Mouse (Mus musculus) CH12.LX (cell line): ENCODE results near the gene Stx8.

Experiments
- CTCF ChIP-seq, 2 experiments: IDR thresholded peaks in 1 of 2; conservative IDR thresholded peaks in 1 of 2; 2 replicates each; pipeline ENCODE4 v1.5.1; 2011 to 2012; ENCODE audit warnings: low read depth in 2 of 2, low read length in 2 of 2, improper control_type of control experiment in 1 of 2, inconsistent platforms in 1 of 2, mild to moderate bottlenecking in 1 of 2, moderate library complexity in 1 of 2
- ELF1 ChIP-seq: IDR thresholded peaks from 2 replicates; pipeline ENCODE4 v1.6.1; 2014; ENCODE audit warnings: low read depth, mild to moderate bottlenecking, inconsistent platforms, low read length, improper control_type of control experiment
- GABPA ChIP-seq: IDR thresholded peaks from 2 replicates; pipeline ENCODE4 v1.6.1; 2012; ENCODE audit warnings: low read depth, low read length, improper control_type of control experiment, inconsistent platforms; ENCODE audit not compliant: insufficient replicate concordance
- KAT2A ChIP-seq: IDR thresholded peaks from 2 replicates; pipeline ENCODE4 v1.6.1; 2012; ENCODE audit warnings: low read length, improper control_type of control experiment, inconsistent platforms; ENCODE audit not compliant: insufficient replicate concordance
- MAZ ChIP-seq: IDR thresholded peaks from 2 replicates; pipeline ENCODE4 v1.6.1; 2012; ENCODE audit warnings: low read depth, mild to moderate bottlenecking, inconsistent platforms, low read length, improper control_type of control experiment, moderate library complexity
- MEF2A ChIP-seq: IDR thresholded peaks from 2 replicates; pipeline ENCODE4 v1.6.1; 2014; ENCODE audit warnings: low read depth, mild to moderate bottlenecking, inconsistent platforms, low read length, improper control_type of control experiment, borderline replicate concordance
- POLR2A ChIP-seq: IDR thresholded peaks from 2 replicates; pipeline ENCODE4 v1.6.1; 2011; ENCODE audit warnings: low read depth, mild to moderate bottlenecking, improper control_type of control experiment, low read length
- RCOR1 ChIP-seq: conservative IDR thresholded peaks from 2 replicates; pipeline ENCODE4 v1.6.1; 2012; ENCODE audit warnings: low read depth, mild to moderate bottlenecking, inconsistent platforms, low read length, improper control_type of control experiment
- TCF12 ChIP-seq: IDR thresholded peaks from 2 replicates; pipeline ENCODE4 v1.6.1; 2014; ENCODE audit warnings: low read depth, mild to moderate bottlenecking, inconsistent platforms, low read length, improper control_type of control experiment
- USF1 ChIP-seq: IDR thresholded peaks from 2 replicates; pipeline ENCODE4 v1.6.1; 2014; ENCODE audit warnings: low read depth, mild to moderate bottlenecking, inconsistent platforms, low read length, improper control_type of control experiment
- ZMIZ1 ChIP-seq: IDR thresholded peaks from 2 replicates; pipeline ENCODE4 v1.6.1; 2012; ENCODE audit warnings: low read depth, mild to moderate bottlenecking, inconsistent platforms, low read length, improper control_type of control experiment
- ZNF384 ChIP-seq: IDR thresholded peaks from 2 replicates; pipeline ENCODE4 v1.6.1; 2012; ENCODE audit warnings: low read depth, low read length, improper control_type of control experiment, inconsistent platforms

DNA sequence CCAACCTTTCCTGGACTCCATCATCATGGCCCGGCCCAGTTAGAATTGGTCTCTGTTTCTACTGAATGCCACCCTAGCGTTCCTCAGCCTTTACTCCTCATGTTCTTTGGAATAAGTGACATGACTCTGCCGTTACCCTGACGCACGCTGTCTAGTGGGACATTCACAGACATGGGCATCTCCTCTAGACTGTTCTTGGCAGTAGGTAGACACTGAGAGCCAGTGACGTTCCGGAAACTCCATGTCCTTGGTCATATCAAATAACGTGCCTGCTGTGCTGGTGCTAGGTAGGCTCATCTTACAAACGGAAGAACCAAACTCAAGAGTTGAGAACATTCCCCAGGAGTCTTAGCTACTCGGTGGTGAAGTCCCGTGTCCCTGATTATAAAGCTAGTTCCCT, 231.5 kb downstream of the Stx8 start:
- TF ChIP-seq ZMIZ1 (no peak), POLR2A (no peak), ELF1 (no peak), CTCF (conservative IDR thresholded peaks at IDR 0.05 in 1 of 2, IDR thresholded peaks at IDR 0.05 in 1 of 2; ENCODE audit: low read depth in 2 of 2, low read length in 2 of 2) (no peak), ZNF384 (no peak), USF1 (no peak), KAT2A (no peak), RCOR1 (no peak), GABPA (no peak), MAZ (no peak), TCF12 (no peak), MEF2A (no peak)
